Mouse (Mus musculus): Measurements from ENCODE around the gene Dll3. TPM values are rescaled to one million over a fixed set of nuclear protein-coding genes. Genes with fewer than 3 reads are reported as not detected.

Dll3 gene
- polyA plus RNA-seq, 2 experiments from 2014 or later = 0.17 TPM; not detected in 1

DNA sequence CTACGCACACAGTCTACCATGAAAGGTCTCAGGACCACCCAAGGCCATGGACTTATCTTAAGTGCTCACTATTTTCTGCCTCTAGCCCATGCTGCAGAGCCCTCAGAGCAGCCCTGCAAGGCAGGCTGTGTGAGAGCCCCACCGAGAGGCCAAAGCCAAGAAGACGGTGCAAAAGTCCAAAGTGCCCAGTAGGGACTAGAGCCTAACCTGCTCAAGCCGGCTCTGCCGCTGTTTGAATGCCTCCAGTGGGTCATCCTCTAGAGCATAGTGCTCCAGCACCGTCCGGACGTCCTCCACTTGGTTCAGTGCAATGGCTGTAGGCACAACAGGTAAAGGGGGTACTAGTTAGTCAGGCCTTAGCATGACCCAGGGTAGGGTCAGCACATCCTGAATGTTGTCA, 4.2 kb upstream of the Dll3 start:
- no peak for ATAC-seq

DNA sequence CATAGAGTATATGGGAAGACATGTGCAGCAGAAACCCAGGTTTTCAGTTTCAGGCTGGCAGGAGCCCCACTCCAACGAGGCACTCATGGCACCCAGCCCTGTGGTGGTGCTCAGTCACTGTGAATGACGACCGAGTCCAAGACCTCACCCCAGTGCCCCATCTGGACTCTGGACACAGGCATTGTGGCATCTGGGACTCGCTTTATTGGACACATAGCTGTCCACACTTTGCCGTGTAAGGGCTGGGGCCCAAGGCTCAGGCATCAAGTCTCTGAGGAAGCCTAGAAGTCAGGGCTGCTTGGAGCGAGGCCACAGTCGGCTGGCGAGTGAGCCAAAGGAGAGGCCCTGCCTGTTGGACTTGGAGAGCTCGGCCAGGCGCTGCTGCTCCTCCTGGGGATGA, 3.6 kb upstream of the Dll3 start:
- no peak for ATAC-seq

DNA sequence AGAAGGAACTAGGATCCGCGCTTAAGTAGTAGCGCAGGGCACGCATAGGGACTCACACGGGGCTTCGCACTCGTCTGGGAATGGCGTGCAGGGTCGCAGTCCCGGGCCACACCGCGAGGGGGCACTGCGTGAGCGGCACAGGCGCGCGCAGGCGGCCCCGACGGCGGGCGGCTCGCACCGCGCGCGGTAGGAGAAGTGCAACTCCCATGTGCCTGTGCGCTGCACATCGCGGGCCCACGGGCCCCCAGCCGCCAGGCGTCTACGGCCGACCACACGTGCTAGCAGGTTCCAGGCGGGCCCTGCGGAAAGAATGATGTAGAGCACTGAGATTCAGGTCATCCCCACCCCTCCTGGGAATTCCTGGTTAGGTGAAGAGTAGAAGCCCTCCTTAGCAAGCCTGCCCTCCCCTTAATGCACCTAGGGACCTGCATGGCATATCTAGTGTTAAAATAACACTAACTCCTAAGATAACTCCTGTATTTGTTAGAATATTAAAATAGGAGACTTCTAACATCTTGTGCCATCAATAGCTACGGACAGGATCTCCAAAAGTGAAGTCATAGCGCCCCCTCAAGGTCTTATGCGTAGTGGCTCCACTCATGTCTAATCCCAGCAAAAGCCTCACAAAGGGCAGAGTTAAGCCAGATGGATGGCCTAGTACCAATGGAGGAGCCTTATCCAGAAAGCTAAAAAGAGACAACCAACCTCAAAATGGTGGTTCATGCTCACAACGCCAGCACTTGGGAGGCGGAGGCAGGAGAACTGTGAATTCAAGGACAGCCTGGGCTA, 3.0 kb downstream of the Dll3 start:
- no peak for ATAC-seq

DNA sequence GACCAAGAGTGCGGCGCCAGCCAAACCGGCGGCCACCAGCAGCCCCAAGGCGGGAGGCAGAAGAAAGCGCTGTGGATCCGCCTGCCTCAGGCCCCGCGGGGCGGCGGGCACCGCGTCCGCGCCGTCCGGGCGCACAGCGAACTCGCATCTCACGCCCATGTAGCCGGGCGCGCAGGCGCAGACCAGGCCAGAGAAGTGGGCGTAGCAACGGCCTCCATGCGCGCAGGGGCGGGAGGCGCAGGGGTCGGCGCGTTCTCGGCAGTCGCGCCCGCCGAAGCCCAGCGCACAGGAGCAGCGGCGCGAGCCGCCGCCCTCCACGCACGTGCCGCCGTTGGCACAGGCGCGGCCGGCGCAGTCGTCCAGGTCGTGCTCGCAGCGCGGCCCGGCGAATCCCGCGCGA, 7.6 kb downstream of the Dll3 start:
- no peak for ATAC-seq

DNA sequence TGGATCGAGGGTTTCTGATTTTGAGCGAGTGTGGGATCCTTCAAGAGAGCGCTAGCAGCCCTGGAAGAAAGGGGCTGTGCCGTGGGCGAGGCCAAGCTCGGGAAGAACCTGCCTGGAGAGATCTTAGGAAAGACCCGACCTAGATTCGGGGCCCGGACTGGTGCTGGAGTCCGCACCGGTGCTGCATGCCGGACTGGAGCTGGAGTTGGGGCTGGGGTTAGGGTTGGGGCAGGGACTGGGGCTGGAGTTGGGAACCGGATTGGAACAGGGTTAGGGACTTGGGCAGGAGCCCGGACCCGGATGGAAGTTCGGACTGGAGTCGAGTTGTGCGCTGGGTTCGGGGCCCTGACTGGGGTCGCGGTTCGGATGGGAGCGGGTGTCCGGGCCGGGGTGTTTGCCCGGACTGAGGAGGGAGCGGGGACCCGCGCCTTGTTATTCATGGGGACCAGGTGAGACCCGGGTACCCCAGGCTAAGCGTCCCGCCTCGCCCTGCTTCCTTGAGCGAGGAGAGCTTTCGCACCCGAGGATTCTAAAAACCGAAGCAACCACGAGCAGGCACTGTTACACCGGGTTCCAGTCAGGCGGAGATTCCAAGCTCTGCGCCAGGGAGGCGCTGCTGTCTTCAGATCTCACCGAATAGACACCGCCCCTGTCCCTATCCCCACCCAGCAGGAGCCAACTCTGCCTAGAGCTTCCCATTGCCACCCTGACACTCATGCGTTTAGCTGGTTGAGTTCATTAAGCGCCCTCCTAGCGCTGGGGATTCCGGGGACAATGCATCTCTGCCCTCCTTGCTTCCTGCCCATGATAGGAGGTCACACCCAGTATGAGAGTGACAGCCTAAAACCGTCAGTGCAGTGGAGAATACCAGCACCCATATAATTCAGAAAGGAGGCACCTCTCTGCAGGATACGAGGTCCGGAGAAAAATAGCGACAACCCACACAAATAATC, 11.1 kb downstream of the Dll3 start, which contains the start of gene Selenov:
Selenov (minus strand) TSS at position 549 of the 953 bp plus-strand sequence.
- no peak for ATAC-seq

DNA sequence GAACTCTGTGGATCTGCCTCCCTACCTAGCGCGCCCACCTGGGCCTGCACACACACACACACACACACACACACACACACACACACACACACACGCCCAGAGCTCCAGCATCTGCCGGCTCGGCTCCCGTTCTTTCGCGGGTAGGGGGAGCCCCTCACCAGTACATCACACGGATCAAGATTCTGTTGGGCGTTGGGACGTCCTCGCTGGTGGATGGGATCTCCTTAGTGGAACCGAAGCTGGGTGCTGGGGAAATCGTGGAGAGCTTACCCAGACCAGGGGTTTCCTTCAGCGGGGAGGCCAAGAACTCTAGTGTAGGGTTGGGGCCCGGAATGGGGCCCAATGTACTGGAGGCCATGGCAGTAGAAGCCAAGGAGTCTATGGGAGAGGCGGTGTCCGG, 11.9 kb downstream of the Dll3 start:
- no peak for ATAC-seq

DNA sequence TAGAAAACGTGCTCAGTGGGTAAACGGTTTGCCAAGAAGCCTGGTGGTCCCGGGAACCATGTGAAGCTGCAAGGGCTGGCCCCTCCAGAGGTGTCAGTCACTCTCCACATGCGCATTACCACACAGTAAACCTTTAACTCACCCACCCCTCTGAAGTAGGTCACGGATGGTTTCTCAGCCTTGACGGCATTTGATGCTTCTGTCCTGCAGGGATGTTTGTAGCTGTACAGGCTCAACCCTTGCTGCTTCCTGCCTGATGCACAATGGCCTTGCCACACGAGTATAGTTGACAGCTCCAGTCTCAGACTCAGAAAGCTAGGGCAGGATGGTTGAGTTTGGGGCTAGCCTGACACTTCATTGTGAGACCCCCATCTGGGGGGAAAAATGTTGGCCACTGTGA, 21.4 kb downstream of the Dll3 start:
- no peak for ATAC-seq

DNA sequence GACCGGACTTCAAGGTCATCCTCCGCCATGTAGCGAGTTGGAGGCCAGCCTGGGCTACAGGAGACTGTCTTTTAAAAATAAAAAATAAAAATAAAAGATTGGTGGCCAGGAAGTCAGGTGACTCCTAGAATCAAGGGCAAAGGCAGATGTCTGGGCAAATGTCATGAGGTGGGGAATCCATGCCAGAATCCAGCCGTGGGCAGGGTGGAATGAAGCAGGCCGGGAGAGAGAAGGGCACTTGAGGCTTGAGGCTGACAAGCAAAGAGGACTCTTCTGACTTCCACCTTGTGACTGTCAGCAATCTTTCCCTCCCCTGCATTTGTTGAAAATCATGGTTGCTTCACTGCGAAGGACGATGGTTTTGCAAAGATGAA, 23.8 kb downstream of the Dll3 start:
- no peak for ATAC-seq

DNA sequence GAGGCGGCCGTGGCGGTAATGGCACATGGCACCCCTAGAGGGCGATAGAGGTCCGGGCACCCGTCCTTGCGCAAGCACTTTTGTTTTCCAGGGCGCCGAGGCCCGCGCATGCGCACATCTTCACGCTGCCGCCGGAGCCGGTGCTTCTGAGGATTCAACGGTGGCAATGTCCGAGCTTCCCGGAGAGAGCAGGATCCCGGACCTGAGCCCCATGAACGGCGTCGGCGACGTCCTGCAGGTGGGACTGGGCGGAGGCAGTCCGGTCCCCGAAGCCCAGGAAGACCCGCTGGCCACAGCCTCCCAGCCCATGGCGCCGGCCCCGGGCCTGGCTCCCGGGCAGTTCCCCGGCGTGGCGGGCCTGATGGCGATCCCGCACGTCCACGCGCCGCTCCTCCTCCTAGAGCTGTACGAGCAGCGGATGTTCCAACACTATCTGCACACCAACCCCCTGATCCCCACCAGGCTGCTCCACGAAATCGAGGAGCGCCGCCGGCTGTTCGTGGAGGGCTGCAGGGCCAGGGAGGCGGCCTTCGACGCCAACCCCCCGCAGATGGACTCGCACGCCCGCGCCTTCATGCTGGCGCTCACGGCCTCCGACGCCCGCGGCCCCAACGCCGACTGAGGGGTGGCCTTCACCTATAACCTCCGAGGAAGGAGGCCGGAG, 24.3 kb downstream of the Dll3 start, which contains the start of gene Eid2b:
Eid2b (plus strand) TSS at position 125 of the 664 bp plus-strand sequence.
- ATAC-seq = peak; percentile 54

DNA sequence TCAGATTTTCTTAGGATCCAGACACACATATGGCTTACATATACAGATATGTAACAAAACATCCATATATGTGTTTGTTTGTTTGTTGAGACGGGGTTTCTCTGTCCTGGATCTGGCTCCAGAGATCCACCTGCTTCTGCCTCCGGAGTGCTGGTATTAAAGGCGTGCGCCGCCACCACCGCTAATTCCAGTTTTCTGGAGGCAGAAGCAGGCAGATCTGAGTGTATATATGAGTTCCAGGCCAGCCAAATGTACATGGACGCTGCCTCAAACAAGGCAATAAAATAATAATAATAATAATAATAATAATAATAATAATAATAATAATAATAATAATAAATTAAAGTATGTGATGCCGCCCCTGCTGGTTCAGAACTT, 24.8 kb downstream of the Dll3 start:
- no peak for ATAC-seq

DNA sequence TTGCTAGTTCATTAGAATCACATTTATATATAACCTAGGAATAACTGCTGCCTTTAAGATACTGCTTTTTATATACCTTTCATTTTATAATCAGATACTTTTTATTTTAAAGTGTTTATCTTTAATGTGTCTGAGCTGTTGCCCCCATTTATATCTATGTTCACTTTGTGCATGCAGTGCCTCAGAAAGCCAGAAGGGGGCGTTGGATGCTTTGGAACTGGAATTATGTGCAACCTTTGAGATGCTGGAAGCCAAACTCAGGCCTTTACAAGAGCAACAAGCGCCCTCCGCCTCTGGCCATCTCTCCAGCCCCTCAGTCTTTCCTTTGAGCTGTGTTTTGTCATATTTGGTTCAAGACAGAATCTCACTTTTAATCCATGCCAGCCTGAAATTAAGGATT, 30.3 kb downstream of the Dll3 start:
- no peak for ATAC-seq

DNA sequence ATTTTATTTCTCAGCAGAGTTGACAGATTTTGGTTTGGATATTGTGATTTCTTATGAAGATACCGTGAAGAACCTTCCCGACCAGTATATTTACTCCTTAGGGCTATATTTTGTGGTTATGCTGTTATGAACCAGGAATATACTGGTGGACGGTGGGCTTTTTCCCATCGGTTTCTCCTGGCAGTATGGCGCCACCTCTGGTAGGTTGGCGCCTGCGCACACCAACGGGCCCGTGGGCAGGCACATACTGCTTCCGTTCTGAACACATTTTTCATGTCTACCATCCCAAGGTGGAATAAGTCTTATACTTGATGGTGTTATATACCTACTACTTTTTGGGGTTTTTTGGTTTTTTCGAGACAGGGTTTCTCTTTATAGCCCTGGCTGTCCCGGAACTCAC, 32.7 kb downstream of the Dll3 start:
- no peak for ATAC-seq

DNA sequence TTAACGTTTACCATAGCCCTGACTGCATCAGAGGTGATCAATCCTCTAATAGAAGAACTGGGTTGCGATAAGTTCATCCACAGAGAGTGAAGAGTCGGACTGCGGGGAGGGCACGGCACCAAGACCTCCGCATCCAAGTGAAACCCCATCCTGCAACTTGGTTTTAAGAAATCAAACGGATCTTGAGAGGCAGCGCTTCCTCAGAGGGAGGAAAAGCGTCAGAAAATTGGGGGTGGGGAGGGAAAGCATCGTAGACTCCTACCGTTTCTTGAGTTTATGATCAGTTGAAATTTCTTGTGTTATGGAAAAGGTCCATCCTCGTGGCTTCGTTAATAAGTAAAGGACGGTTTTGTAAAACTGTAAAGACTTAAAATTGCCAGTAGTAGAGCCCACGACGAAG, 33.5 kb downstream of the Dll3 start:
- ATAC-seq = no peak

DNA sequence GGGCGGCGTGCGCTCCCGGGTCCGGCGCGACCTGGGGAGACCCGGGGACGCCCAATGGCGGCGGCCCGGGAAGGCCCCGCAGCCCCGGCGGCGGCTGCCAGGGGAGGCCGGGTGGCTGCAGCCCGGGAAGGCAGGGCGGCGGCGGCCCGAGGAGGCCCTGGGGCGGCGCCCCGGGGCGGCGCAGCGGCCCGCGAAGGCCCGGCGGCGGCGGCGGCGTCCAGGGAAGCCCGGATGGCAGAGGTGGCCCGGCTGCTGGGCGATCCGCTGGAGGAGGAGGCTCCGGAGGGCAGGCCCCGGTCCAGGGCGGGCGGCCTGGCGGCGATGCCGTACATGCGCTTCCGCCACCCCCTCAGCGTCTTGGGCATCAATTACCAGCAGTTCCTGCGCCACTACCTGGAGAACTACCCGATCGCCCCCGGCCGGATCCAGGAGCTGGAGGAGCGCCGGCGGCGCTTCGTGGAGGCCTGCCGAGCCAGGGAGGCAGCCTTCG, 34.0 kb downstream of the Dll3 start:
- no peak for ATAC-seq

DNA sequence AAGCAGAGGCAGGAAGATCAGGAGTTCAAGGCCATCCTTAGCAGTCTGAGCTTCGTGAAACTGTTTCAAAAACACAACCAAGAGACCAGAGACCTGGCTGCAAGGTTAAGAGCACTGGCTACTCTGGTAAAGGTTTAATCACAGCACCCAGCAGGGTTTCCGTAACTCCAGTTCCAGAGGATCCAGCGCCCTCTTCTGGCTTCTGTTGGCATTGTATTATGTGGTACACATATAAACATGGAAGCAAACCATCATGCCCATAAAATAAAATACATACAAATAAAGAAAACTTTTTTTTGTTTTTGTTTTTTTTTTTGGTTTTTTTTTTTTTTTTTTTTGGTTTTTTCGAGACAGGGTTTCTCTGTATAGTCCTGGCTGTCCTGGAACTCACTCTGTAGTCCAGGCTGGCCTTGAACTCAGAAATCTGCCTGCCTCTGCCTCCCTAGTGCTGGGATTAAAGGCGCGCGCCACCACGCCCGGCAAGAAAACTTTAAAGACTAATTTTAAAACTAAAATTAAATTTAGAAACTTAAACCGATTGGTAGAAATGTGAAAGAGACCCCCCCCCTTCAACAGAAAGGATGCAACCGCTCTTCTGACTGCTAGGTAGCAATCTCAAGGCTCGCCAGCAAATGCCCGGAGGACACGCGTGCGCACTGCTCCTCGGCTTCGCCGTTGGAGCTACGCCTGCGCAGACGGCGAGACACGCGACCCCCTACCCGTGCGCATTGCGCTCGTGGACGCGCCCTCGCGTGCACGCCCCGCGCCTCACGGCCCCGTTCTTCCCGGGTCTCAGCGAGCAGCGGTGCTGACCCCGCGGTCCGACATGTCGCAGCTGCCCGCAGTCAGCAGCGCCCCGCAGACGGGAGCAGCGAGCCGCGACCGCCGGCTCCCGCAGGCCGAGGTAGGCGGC, 34.7 kb downstream of the Dll3 start, which contains the start of gene Eid2:
Eid2 (plus strand) TSS at position 753 of the 913 bp plus-strand sequence.
- ATAC-seq = peak; percentile 36

DNA sequence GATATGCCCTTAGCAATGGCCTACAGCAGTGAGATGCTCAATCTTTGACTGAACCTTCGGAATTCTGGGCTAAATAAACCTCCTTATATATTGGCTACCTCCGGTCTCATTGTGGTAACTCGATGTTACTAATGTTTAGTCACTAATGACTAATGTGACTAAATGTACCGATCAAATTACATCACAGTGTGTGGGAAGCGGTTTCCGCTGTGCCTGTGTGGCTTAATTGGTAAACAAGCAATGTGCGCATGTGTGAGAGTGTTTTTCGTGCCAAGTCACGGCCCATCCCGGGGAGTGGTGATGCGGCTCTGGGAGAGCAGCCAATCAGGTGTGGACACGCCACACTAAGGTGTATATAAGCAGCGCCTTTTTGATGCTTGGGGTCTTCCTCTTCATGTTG, 36.6 kb downstream of the Dll3 start:
- ATAC-seq = no peak

DNA sequence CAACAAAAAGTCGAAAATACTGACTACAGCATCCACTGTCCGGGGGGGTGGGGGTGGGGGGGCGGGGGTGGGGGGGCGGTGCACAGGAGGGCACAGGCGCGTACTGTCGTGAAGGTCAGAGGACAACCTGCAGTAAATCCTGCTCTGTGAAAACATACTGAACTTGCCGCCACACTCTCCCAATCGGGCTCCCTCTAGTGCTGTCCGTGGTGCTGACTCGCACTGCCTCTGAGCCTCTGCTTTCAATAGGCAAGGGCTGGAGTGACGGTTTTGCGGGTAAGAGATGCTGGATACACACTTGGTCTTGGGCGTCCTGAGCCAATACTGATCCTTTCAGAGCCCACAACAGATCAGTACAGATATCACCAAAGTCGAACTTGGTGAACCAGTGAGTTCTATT, 38.3 kb downstream of the Dll3 start:
- ATAC-seq = no peak

DNA sequence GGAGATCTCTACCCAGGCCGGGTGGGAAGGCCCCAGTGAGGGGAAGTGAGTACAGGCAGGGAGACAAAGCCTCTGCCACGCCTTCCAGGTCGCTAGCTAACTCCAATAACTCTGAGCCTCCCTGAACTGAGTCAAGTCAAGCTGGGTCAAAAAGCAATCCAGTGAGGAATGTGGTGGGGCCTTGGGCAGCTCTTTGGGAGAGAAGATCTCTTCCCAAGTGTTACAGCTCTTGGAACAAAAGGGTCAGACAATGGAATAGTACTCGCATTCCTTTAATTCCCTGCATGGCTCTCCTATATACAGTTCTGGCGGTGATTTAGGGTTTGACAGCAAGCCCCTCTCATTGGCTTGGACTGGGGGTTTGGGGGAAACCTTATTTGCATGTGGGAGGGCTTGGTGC, 39.2 kb downstream of the Dll3 start:
- ATAC-seq = no peak

DNA sequence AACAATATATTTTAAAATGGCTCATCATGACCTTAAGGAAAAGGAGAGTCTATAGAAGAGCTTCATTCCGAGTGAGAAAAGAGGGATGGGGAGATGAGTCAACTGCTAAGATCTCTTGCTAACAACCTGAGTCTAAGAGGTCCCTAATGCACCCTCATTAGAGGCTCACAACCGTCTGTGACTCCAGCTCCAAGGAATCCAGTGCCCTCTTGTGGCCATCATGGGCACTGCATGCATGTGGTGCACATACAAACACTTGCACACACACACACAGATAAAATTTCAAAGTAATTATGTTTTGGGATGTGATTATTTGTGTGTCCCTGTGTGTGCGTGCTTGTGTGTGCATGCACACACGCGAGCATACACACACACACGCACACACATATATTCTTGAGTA, 46.6 kb downstream of the Dll3 start:
- no peak for ATAC-seq

DNA sequence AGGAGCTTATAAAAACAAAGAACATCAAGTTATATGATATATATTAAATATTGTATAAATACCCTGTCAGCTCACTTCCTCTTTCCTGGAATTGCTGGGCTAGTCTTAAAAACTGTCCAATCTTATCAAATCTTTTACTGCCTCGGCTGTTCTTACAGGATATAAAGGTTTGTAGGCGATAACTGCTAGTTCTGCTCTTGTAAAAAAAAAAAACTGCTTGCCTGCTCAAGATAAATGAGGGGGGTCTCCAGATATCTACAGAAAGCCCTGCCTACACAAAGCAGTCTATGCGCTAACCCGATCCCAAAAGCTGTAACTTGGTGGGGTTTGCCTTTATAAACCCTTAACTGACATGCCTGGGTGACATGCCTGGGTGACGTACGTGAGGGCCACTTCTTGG, 47.4 kb downstream of the Dll3 start:
- no peak for ATAC-seq

DNA sequence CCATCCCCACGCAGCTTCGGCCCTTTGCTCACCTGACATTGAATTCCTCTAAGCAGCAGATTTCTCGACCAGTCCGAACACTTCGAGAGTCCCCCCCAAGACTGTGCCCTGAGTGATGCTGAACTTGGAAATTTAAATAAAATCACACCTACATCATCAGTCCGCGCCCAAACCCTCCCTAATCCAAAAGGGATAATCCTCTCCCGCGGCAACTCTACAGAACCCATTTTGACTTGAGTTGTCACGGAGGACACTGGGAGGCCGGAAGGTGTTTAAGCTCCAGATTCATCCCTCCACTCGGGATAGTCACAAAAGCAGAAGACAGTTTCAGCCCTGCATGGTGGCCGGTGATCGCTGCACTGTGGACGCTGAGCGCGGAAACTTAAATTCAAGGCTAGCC, 50.1 kb downstream of the Dll3 start:
- ATAC-seq = no peak

DNA sequence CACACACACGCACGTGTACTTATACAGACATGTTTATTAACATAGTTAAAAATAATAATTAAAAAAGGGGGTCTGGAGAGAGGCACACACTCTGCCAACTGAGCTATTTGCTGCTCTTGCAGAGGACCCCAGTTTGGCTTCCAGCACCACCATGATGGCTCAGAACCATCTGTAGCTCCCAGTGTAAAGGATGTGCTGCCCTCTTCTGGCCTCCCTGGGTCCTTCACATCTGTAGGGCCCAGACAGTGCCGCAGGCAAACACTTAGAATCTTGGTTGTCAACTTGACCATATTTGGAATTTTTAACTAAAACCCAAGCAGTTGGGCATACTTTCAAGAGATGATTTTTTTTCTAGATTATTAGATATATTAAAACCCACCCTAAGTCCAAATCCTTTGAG, 53.1 kb downstream of the Dll3 start:
- ATAC-seq = no peak
